1 mouse cellular context compared by ENCODE assay signal in the genomic region with DNA sequence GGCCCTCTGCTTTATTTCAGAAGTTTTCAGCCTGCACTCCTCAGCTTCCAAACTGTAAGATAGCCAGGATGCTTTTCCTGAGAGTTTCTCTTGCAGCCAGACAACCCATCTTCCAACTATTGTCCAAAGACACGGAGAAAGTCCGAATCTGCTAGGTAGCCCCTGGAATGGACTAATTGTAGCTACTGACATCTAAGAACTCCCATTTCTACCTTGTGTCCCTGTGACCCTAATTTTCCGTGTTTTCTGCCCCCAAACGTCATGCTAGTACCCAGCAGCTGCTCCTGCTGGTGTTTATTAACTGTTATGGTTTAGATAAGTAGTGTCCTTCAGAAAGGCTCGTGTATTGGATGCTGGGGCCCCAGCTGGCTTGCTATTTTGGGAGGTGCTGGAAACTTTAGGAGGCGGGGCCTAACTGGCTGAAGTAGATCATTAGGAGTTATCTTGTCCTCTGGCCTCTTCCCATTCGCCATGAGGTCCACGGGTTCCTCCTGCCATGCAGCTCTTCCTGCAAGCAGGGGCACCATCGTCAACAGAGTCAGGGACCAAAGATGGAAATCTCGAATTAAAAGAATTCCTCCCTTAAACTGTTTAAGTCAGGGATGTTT.
TF ChIP-seq lines count a peak whose summit lies in the region.

No protein-coding gene starts in this region.

TF ChIP-seq in CH12.LX, 34 proteins besides CTCF, POLR2A, EP300 and RAD21 (continued from another document):
- no peak for TF ChIP-seq ZC3H11A (IDR thresholded peaks at IDR 0.05; ENCODE audit: low read depth, low read length)
- TF ChIP-seq NRF1 (IDR thresholded peaks at IDR 0.05; ENCODE audit: low read depth, low read length) = no peak
- TF ChIP-seq KAT2A (IDR thresholded peaks at IDR 0.05; ENCODE audit: insufficient replicate concordance, low read length) = no peak
- TF ChIP-seq ETS1 (conservative IDR thresholded peaks at IDR 0.05; ENCODE audit: low read depth, low read length) = peak; percentile 42; the same call in 1 of the 2 replicates
- TF ChIP-seq ELF1 (IDR thresholded peaks at IDR 0.05; ENCODE audit: low read depth, low read length) = peak; percentile 36; the same call in 1 of the 2 replicates
- no peak for TF ChIP-seq GABPA (IDR thresholded peaks at IDR 0.05; ENCODE audit: insufficient replicate concordance, low read depth, low read length)
- TF ChIP-seq CHD2 (IDR thresholded peaks at IDR 0.05; ENCODE audit: low read length) = no peak
- TF ChIP-seq MAFK (IDR thresholded peaks at IDR 0.05; ENCODE audit: insufficient replicate concordance, low read length) = no peak
- peak; percentile 26; the same call in 1 of the 2 replicates for TF ChIP-seq ZMIZ1 (IDR thresholded peaks at IDR 0.05; ENCODE audit: low read depth, low read length)
- no peak for TF ChIP-seq NELFE (IDR thresholded peaks at IDR 0.05; ENCODE audit: low read depth, low read length)
- TF ChIP-seq MYC (IDR thresholded peaks at IDR 0.05; ENCODE audit: low read depth, low read length) = no peak
- TF ChIP-seq RCOR1 (conservative IDR thresholded peaks at IDR 0.05; ENCODE audit: low read depth, low read length) = no peak
- peak; percentile 45; the same call in 1 of the 2 replicates for TF ChIP-seq BHLHE40 (IDR thresholded peaks at IDR 0.05; ENCODE audit: low read depth, low read length)
- no peak for TF ChIP-seq SMC3 (IDR thresholded peaks at IDR 0.05; ENCODE audit: low read depth, low read length)
- no peak for TF ChIP-seq HCFC1 (IDR thresholded peaks at IDR 0.05; ENCODE audit: low read depth, low read length)
- no peak; the same call in 1 of the 2 replicates for TF ChIP-seq MXI1 (IDR thresholded peaks at IDR 0.05; ENCODE audit: low read depth, low read length)
- no peak for TF ChIP-seq POLR2AphosphoS2 (IDR thresholded peaks at IDR 0.05; ENCODE audit: low read depth, low read length)
- no peak for TF ChIP-seq JUND (conservative IDR thresholded peaks at IDR 0.05; ENCODE audit: low read depth, low read length)
- 0 out of 2 replicates have a peak, but pooled peaks have one; percentile 17 for TF ChIP-seq E2F4 (IDR thresholded peaks at IDR 0.05; ENCODE audit: insufficient replicate concordance, low read depth, low read length)
- TF ChIP-seq CHD1 (IDR thresholded peaks at IDR 0.05; ENCODE audit: low read depth, low read length) = no peak
TF ChIP-seq in CH12.LX: peak in this region for 9.
